Mouse (Mus musculus) spleen, embryonic (tissue): ENCODE results near the gene Syt5.
"Not testable (repeated sequence)": the region's sequence is repeated elsewhere in the genome, so short reads cannot be mapped to it uniquely, and the experiment has no call there.

Experiments used
- CTCF ChIA-PET: fragments of 350-600 bp; sonication (Branson Sonifier 250); formaldehyde crosslinking; loops from one replicate; lab custom pipeline; 2022; lab: Charles Lee

Gene Syt5

DNA sequence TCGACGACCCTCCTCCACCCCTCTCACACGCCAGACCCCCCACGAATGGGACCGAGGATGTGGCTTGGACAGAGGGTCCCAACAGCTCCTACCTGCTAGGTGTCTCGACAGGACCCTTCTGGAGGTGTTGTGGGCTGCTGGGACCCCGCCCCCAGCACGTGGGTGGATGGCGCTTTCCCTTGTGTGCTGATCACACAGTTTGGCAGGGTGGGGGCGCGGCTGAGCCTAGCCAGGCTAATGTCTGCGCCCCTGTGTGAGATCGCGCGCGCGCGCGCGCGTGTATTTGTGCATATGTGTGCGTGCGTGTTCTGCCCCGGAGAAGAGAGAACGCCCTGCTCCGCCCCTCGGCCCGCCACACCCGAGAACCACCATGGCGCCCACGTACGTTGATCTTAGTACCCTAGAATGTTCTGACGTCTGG is at the start of gene Syt5:
Gene Syt5, minus strand, starts transcription at position 321 of the 421 bp plus-strand sequence.
- CTCF ChIA-PET, result no interaction called here

DNA sequence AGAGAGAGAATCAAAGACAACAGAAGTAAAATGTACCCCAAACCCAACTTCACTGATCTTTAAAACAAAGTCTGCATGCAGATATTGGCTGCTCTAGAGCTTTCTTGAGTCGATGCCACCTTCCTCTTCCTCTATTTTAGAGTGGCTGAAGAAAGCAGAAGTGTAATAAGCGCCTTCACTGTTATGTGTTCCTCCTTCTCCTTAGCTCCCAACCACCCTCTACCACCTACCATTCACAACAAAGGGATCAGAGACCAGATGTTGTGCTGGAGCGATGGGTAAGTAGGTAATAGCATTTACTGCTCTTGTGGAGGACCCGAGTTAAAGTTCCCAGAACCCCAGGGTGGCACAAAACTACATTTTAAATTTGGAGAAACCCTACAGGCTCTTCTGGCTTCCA is 49.7 kb upstream of the Syt5 start:
- CTCF ChIA-PET, result not testable (repeated sequence)

- CTCF ChIA-PET, result not testable (repeated sequence)
Measured at GRCm38 (mm10) chr7:4581481-4581880, 34.1 kb upstream of the Syt5 start.

DNA sequence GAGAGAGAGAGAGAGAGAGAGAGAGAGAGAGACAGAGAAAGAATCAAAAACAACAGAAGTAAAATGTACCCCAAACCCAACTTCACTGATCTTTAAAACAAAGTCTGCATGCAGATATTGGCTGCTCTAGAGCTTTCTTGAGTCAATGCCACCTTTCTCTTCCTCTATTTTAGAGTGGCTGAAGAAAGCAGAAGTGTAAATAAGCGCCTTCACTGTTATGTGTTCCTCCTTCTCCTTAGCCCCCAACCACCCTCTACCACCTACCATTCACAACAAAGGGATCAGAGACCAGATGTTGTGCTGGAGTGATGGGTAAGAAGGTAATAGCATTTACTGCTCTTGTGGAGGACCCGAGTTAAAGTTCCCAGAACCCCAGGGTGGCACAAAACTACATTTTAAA is 25.0 kb upstream of the Syt5 start:
- CTCF ChIA-PET, result not testable (repeated sequence)

DNA sequence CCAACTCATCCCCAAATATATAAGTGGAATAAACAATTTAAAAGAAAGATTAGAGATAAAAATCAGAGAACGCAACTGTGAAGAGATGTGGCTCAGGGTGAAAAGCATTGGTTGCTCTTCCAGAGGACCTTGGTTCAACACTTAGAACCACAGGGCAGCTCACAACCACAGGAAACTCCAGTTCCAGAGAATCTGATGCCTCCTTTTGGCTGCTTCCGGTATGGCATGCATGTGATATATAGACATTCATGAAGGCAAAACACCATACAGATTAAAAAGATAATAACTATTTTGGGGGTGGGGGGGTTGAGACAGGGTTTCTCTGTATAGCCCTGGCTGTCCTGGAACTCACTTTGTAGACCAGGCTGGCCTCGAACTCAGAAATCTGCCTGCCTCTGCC is 15.3 kb upstream of the Syt5 start:
- CTCF ChIA-PET, result no interaction called here

- CTCF ChIA-PET, result interaction anchor here (0.6 kb wide), 2 partner anchors 382 to 448 kb away, joined by 3 to 5 read pairs; no protein-coding TSS in a partner anchor
Measured at GRCm38 (mm10) chr7:4557167-4557560, 9.8 kb upstream of the Syt5 start.

DNA sequence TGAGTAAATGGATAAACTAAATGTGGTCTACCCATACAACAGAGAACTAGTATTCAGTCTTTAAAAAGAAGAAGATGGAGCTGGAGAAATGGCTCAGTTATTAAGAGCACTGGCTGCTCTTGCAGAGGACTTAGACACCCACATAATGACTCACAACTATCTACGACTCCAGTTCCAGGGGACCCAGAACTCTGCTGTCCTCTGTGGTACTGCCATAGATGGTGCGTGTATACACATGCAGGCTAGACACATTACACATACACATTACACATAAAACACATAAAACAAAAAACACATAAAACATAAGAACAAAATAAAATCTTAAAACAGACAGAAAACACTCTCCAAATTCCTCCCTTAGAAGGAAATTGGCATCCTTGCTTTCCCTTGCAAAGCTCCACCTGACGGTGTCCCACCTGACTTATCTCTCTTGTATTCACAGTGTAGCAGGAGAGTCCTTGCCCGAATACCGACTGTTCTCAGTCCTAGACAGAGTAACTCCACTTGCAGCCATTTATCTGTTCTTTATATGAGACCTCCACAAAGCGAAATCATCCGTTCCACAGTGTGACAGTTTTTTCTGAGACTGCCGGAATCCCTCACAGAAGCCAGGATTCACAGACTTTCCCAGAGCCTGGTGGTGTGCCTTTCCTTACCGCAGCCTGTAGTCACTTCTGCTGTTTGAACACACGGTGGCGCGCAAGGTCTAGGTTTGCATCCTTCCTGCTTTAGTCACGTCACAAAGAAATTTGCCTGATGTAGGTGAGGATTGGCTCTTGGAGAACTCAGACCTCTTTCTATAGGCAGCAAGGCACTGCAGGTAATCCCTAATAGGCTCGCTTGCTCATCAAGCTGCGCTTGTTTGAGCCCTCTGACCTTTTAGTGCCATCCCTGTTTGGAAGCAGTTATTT is 9.2 kb upstream of the Syt5 start:
- CTCF ChIA-PET, result interaction anchor here (0.6 kb wide), 2 partner anchors 383 to 448 kb away, joined by 3 to 5 read pairs; no protein-coding TSS in a partner anchor

GRCm38 (mm10) chr7:4546591-4547131 is 680 bp downstream of the Syt5 start:
- CTCF ChIA-PET, result no interaction called here

DNA sequence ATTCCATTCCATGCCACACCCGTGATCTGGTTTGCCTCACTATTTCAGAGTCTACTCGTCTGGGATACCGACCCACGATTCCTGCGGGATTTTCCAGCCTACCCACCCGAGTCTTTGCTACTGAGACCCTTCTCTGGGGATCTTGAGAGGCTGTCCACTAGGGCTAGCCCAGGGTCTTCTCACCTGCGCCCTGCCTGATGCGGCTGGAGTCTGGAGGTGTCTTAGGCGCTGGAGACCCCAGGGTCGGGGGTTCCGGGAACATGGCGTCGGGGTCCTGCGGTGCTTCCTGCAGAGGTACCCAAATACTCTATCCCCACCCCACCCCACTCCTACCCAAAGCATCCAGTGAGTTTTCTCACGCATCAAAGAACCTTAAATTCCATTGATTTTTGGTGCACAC is 1.3 kb downstream of the Syt5 start:
- CTCF ChIA-PET, result no interaction called here

DNA sequence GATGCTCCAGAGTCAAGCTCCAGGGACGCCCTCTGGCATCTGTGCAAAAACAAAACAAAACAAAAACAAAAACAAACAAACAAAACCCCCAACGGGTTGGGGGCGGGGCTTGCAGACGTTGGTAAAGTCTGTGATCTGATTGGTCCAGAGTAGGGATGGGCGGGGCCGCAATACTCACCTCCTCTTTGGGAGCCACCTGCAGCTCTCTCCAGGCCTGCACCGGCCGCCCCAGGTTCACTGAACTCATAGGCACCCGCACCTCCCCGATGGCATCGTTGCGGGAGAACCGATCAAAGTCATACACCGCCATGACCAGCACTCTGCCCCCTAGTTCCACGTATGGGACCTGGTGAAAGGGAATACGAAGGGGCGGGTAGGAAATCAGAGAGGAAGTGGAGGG is 5.3 kb downstream of the Syt5 start:
- CTCF ChIA-PET, result no interaction called here

GRCm38 (mm10) chr7:4541344-4541743 is 6.0 kb downstream of the Syt5 start:
- CTCF ChIA-PET, result no interaction called here

DNA sequence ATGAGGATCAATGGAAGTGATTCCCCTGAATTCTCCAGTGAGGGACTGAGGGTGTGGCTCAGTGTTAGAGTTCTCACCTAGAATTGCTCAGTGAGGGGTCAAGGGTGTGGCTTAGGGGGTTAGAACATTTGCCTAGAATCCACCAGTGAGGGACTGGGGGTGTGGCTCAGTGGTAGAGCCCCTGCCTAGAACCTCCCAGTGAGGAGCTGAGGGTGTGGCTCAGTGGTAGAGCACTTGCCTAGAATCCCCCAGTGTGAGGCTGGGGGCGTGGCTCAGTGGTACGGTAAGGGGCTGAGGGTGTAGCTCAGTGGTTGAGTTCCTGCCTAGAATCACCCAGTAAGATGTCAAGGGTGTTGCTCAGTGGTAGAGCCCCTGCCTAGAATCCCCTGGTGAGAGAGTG is 8.3 kb downstream of the Syt5 start:
- CTCF ChIA-PET, result no interaction called here

DNA sequence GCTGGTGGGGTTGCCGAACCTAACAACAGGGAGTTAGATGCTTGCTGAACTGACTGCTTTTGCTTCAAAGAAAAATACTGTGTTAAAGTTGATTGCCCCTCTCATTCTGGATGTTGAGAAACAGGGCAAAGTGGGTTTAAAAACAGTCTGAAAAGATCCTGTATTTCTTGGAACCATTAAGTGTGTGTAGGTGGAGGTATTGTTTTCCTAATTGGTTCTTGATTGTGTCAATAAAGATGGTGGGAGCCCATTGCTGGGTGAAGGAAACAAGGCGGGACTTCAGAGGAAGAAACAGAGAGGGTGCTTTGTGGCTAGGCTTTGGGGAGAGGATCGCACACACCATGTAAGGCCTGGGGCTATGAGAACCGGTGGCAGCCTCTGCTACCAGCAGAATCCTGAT is 10.2 kb downstream of the Syt5 start:
- CTCF ChIA-PET, result no interaction called here

DNA sequence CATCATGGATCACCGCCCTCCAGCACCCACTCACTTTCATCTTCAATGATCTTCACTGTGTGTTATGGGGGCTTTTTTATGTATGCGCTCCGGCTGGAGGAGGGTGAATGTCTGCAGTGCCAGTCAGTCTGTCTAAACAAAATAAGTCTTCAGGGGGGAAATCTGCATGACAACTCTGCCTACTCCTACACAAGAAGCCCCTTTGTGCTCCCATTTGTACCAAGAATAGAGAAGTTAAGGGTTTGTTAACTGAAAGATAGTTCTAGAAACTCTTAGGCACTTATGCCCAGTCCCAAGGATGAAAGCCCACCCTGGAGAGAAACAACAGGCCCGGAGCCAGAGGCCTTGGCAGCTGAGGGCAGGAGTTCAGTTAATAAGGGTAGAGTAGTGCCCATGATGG is 11.0 kb downstream of the Syt5 start:
- CTCF ChIA-PET, result no interaction called here

- CTCF ChIA-PET, result no interaction called here
Measured at GRCm38 (mm10) chr7:4532005-4532729, 15.2 kb downstream of the Syt5 start, which contains the start of gene Dnaaf3. Gene Dnaaf3 (minus strand): TSS chr7:4532453.

DNA sequence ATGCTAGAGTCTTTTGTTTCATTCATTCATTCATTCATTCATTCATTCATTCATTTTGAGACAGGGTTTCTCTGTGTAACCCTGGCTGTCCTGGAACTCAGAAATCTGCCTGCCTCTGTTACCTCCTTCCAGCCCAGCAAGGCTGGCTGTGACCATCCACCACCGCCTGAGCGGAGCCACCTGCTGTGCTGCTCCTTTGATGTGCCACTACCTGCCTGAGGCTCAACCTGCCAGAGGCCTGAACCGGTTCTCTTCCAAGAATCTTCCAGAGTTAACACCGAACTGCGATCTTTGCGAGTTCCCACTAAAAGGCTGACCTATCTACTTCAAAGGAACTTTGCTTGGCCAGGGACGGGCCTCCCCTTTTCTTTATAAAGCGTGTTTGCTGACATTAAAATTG is 17.2 kb downstream of the Syt5 start:
- CTCF ChIA-PET, result interaction anchor here (0.5 kb wide), 1 partner anchor 711 kb away, joined by 4 read pairs; no protein-coding TSS in a partner anchor

DNA sequence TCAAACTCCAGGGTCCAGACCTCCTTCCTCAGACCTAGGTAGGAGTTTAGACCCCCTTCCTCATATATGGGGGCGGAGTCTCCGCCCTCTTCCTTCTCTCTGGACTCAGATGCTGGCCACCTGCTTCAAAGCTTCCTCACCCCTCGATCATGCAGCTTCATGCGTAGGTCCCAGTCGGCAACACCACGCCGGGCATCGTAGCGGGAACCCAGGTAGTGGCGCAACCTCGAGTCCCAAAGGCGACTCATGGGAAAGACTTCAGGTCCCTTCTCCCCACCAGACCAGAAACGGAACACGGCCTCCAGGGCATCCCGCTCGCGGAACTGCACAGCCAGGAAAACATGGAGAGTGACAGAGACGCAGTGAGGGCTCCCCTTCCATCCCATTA is 20.0 kb downstream of the Syt5 start:
- CTCF ChIA-PET, result no interaction called here

- CTCF ChIA-PET, result interaction anchor here (0.7 kb wide), 1 partner anchor 63 kb away, joined by 3 read pairs; no protein-coding TSS in a partner anchor
Measured at GRCm38 (mm10) chr7:4526341-4527301, 20.7 kb downstream of the Syt5 start.

- CTCF ChIA-PET, result interaction anchor here (0.6 to 0.7 kb wide), 3 partner anchors 64 to 1633 kb away, joined by 4 to 8 read pairs (median 5); partner anchors contain the start of gene Eps8l1
Measured at GRCm38 (mm10) chr7:4524212-4524922, 23.0 kb downstream of the Syt5 start, which contains the start of gene Tnni3. Gene Tnni3 (minus strand): TSS chr7:4524229.
